Mouse (Mus musculus) brain, adult 2 months (tissue): ENCODE measurements at regions not wholly inside any gene's neighbourhood (a gene's known extent, or its start where the extent isn't known, plus 50 kb on each side); places are given as distances from the start of the nearest gene placed in this dataset.

Experiments
- DNase-seq: peaks from one replicate; pipeline ENCODE4 v3.0.0; 2011; ENCODE audit warnings: low read depth, low spot score

GRCm38 (mm10) chr6:50915166-50916030, 261.2 kb upstream of the Npvf start:
- DNase-seq = no peak

DNA sequence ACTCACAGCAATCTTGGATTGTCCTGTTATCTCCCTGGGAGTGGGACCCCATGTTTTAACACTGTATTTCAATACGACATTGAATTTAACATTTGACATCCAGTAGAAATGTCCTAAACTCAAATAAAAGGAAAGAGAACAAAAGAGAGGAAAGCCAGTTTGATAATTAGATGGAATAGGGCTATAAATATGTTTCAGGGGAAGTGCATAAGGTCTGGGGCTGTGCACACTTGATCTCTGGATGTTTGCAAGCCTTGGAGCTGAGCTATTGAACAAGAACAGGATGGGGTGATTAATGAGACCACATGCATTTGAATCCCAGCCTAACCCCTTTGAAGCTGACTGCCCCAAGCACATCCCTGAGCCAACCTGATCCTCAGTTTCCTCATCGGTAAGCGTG, 264.0 kb upstream of the Npvf start:
- no peak for DNase-seq

GRCm38 (mm10) chr6:50922235-50922634, 268.0 kb upstream of the Npvf start:
- peak; percentile 45 for DNase-seq

DNA sequence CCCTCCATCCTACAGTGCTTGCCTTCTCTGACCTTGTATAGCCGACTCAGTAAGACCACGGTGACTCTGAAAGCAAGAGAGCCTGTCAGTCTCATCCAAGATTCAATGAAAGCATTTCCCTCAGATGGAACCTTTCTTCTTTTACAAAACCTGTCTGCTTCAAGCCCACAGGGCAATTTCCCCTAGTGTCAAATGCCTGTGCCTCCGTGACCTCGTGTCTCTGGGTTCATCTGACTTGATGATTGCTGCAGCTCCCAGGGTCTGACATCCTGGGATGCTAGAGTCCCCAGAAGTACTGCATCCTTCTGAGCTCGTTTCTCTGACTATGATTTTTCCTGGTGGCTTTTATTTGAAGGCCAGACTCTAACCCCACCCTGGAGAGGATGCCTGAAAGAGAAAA, 270.3 kb upstream of the Npvf start:
- DNase-seq = no peak

DNA sequence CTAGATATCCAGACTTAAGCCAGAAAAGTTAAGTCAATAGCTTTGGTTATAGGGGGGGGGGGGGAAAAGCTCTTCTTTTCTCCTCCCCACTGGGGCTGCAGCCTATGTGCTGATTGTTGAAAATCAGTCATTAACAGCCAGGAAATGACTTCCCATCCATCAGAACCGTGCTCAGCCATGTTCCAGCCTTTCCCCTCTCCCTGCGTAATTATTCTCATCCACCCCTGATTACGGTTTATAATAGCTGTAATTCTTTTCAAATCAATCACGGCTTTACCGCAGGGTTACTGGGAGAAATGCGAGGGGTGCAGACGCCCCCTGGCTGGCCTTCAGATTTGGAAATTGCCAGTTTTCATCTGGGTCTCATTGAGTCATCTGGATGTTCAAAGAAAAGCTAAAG, 270.8 kb upstream of the Npvf start:
- peak; percentile 7 for DNase-seq

DNA sequence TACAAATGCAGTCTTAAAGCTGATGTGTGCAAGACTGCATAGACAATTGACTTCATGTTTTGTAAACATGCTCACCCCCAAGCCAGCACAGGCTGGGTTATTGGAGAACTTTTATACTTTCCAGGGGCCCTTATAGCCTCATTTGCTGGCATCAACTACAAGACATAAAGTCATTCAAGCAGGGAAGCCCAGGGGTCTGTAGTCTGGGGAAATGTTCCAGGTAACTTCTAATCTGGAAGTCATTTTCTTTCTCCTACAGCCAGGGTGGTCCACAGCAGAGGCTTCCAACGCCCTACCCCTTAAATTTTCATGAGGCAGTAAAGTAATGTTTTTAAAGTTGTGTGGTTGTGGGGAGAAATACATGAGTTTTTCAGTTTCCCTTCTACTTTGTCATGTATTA, 272.1 kb upstream of the Npvf start:
- no peak for DNase-seq

DNA sequence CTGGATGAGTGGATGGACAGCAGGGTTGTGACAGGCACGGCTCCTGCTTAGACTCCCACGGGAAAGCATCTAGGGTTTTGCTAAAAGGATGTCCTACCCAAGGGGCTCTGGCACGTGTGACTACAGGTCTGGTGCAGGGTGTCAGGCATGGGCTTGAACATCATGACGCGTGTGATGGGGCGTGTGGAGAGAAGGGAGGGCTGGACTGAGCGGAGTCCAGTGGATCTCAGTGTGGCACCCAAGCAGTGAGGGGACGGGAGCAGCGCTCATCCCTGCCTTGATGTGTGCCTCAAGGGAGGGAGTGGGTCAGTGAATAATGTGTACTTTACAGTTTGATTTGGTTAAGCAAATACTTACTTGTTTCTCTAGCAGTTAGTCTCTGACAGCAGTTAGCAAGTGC, 275.3 kb upstream of the Npvf start:
- no peak for DNase-seq

- peak; percentile 84 for DNase-seq
Measured at GRCm38 (mm10) chr6:50933510-50933909, 279.3 kb upstream of the Npvf start.

DNA sequence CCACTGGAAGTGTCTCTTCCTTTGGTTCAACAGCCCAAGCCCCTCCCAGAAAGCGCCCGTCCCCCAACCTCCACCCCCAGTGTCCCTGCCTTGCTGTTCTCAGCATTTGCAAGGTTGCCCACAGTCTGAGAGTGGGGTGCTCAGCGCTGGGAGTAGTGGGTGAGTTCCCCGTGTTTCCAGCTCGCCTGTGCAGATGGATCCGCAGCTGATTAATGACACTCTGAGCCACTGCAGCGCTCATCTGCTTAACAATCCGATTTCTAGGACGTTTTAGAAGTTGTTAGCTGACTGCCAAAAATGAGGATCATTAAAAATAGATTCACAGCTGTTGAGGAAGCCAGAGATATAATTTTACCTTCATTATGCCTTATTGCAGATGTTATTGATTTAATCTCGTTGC, 280.0 kb upstream of the Npvf start:
- peak; percentile 73 for DNase-seq

DNA sequence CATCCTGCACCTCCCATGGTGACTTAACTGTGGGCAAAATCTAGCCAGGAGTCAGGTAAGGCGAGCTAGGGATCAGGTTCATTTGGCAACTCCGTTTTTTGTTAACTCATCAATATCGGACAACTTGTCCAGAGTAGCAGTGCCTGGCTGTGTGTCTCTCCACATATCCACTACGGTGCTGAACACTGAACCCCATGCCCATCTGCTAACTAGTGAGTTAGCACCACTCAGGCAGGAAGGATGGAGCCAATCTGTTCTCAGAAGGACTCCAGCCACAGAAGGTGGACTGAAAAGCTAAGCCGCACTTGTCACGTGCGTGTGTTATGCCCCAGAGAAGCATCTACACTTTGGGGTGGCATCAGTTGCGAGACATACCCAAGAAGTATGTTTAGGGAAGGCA, 282.1 kb upstream of the Npvf start:
- no peak for DNase-seq

- peak; percentile 78 for DNase-seq
Measured at GRCm38 (mm10) chr6:50937094-50937493, 282.9 kb upstream of the Npvf start.

DNA sequence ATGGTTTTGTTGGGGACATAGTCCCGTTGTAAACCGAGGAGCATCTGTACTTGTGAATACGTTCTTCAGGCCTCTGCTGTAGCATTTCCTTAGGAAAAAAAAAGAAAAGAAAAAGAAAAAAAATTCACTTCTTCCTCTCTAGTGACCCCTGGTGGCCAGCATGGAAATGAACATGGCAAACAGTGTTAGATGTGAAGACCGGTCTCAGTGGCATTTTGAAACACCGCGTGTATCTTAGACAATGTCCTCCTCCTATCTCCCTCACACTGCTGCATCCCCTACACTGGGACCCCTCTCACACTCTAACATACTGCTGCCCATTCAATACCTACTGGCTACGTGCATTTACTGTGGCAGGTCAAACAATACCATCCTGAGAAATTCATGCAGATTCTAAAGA, 284.6 kb upstream of the Npvf start:
- no peak for DNase-seq

DNA sequence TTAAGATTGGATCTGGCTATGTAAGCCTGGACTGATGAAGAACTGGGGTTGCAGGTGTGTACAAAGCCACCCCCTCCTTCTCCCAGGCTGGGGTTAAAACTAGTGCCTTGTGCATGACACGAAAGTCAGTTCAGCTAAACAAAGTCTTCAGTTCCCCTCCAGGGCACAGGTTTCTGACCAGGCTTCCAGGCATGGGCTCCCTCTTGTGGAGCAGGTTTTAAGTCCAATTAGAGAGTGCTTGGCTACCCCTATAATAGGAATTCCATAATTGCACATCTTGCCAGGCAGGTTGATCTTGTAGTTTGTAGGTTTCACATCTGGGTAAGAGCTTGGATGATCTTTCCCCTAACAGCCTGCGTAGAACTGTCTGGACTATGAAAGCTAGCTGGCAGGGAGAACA, 285.2 kb upstream of the Npvf start:
- no peak for DNase-seq

GRCm38 (mm10) chr6:50940118-50940517, 285.9 kb upstream of the Npvf start:
- no peak for DNase-seq

DNA sequence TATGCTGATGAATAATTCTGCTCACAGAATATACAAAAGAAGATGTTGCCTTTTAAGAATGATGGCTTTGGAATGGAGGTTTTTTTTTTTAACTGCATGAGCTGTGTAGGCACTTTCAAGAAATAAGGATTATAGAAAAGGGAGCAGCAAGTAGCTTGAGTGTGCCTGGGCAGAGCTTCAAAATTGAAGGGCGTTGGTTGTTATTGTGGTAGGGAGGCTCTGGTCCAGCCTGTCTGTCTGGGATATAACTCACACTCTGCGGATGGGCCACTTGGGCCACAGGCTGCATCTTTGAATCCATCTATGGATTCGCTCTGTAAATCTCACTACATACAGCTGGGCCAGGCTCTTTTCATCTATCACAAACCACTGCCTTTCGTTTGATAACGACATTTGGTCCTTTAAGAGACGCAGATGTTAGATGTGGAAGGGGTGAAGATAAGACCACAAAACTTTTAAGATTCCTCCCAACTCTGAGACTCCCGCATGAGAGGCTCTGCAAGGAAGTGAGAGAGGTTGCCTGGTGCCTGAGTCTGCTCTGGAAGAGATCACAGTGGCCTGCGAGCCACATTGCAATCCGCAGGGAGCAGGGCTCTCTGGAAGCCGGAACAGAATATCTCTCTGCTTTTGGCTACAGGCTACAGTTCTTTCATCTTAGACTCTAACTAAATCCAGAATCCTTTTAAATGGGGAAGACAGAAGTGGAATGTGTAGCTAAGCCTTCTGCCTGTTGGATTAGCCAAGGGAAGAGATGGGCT, 286.6 kb upstream of the Npvf start:
- no peak for DNase-seq

- DNase-seq = no peak
Measured at GRCm38 (mm10) chr6:50942696-50943095, 288.5 kb upstream of the Npvf start.

- no peak for DNase-seq
Measured at GRCm38 (mm10) chr6:50948061-50948460, 293.8 kb upstream of the Npvf start.

- peak; percentile 43 for DNase-seq
Measured at GRCm38 (mm10) chr6:50949361-50949760, 295.1 kb upstream of the Npvf start.

DNA sequence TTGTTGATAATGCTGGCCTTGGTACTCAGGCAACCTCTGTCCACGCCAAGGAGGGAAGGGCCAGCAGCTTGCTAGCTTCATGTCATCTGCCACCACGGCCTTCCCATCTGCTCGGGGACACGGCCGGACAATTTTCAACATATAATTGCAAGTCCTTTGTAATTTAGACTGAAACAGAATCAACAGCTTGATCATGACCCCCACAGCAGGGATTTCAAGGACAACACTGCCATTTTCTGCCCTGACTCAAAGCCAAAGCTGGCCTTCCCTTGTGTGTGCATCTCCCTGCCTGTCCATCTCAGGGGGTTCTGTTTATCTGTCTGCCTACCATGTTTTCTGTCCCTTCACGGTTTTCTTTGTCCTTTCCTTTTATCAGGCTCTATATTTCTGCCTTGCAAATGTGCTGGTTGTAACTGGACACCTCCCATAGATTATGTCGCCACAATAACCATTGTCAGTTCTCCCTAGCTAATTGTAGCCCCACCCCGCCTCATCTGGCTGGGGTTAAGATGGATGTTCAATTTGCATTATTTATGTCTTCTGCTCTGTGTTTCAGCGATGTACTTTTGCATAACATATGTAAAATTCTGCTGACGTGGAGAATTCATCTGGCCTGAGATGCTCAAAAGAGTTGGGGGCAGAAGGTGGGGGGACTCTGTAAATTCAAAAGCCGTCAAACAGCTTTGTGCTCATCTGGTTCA, 295.8 kb upstream of the Npvf start:
- peak; percentile 42 for DNase-seq

- no peak for DNase-seq
Measured at GRCm38 (mm10) chr6:50957328-50957900, 303.2 kb upstream of the Npvf start.

- no peak for DNase-seq
Measured at GRCm38 (mm10) chr6:50960341-50960740, 306.1 kb upstream of the Npvf start.

GRCm38 (mm10) chr6:50961592-50961991, 307.4 kb upstream of the Npvf start:
- DNase-seq = no peak
